Mouse (Mus musculus): ENCODE measurements at regions not wholly inside any gene's neighbourhood (a gene's known extent, or its start where the extent isn't known, plus 50 kb on each side); places are given as distances from the start of the nearest gene placed in this dataset.

DNA sequence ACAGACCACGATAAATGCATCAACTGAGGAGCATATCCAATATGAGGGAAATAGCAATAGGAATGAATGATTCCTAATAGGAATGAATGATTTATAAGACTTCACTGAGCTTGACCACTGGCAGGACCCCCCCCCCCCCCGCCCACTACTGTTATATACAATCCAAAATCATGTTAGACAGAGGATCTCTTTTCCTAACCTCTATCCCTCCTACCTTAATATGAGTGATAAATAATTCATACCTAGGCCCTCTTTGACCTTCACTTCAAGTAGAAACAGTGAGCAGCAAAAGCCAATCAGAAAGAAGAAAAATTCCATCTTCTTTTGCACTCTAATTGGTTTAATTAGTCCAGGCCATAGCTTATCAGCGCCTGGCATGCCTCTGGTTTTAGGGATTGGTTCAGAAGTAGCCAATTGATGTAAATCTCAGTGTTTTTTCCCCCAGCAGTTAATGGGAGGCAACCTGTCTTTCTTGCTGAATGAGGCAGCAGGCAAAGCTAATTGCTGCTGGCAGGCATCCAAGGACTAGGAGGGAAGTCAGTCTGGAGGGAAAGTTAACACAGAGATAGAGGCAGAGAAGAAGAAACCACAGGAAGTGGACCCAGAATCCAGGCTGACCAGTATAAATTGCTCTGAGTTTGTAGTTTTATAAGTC, 136.7 kb upstream of the Cxxc4 start:
- TF ChIP-seq CTCF (IDR thresholded peaks at IDR 0.05; ENCODE audit: low read depth) (no peak), EP300 (optimal IDR thresholded peaks at IDR 0.05) (no peak)

All from stomach, postnatal 0 days (tissue).